1 mouse cellular context compared by ENCODE assay signal in genomic region chr19:46531071-46532030, GRCm38 (mm10).
TF ChIP-seq lines count a peak whose summit lies in the region.

No protein-coding gene starts in this region.

TF ChIP-seq in MEL, 35 proteins besides CTCF, POLR2A, EP300 and RAD21 (continued from another document):
- TF ChIP-seq TBP (IDR thresholded peaks at IDR 0.05; ENCODE audit: low read depth, low read length): peak; percentile 29; the same call in 1 of the 2 replicates
- peak; percentile 95 for TF ChIP-seq ZNF384 (IDR thresholded peaks at IDR 0.05; ENCODE audit: low read depth, low read length)
- TF ChIP-seq MAX (IDR thresholded peaks at IDR 0.05; ENCODE audit: low read length): peak; percentile 88
- no peak for TF ChIP-seq POLR2AphosphoS5 (IDR thresholded peaks at IDR 0.05; ENCODE audit: borderline replicate concordance, low read depth, low read length)
